Mouse (Mus musculus) urinary bladder, adult 18-20 months (tissue): ENCODE results near the gene She.
A peak's percentile ranks its signal among the peaks of the same experiment; 100 is the strongest.
"Not testable (repeated sequence)": the region's sequence is repeated elsewhere in the genome, so short reads cannot be mapped to it uniquely, and the experiment has no call there.

ENCODE experiments used
- DNase-seq, 2 experiments: peaks; one replicate each; pipeline ENCODE4 v3.0.0; 2022; ENCODE audit warnings: low spot score in 2 of 2, mixed read lengths in 2 of 2

She gene

DNA sequence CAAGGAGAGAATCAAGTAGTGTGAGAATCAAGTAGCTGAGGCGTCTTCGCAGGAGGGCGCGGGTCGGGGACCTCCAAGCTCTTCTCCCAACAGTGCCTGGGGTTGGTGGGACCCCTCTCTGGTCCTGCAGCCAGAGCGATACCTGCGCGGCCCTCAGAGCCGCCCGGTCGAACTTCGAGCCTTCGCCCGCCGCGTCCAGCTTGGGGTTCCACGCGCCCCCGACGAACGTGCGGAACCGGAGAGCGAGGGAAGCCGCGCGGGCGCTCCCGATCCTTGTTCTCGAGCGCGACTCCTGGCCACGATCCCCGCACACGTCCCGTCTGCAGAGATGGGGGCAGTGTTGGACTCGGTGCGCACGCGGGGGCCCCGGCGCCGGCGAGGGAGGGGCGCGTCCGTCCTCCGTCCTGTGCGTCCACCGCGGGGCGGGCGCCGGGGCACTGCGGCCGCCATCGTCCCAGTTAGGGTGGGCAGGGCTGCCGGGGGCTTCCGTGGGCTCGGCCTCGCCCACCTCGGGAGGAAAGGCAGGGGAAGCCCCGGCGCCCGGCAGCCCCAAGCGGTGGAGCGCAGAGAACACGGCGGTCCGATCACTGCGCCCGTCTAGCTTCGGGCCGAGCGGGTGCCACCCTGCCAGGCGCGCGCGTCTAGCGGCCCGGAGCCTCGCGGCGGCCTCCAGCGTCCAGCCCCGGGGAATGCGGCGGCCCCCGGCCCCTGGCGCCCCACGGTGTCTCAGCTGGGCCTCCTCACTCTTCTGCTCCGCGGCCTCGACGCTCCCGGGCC, at the start of gene She:
She (plus strand) TSS at position 556 of the 777 bp plus-strand sequence.
- no peak for DNase-seq

GRCm38 (mm10) chr3:89781640-89782039, 49.5 kb upstream of the She start:
- DNase-seq: no peak

GRCm38 (mm10) chr3:89784991-89785753, 46.0 kb upstream of the She start:
- DNase-seq: peak; percentile 72 to 73

GRCm38 (mm10) chr3:89786275-89786674, 44.9 kb upstream of the She start:
- no peak for DNase-seq

DNA sequence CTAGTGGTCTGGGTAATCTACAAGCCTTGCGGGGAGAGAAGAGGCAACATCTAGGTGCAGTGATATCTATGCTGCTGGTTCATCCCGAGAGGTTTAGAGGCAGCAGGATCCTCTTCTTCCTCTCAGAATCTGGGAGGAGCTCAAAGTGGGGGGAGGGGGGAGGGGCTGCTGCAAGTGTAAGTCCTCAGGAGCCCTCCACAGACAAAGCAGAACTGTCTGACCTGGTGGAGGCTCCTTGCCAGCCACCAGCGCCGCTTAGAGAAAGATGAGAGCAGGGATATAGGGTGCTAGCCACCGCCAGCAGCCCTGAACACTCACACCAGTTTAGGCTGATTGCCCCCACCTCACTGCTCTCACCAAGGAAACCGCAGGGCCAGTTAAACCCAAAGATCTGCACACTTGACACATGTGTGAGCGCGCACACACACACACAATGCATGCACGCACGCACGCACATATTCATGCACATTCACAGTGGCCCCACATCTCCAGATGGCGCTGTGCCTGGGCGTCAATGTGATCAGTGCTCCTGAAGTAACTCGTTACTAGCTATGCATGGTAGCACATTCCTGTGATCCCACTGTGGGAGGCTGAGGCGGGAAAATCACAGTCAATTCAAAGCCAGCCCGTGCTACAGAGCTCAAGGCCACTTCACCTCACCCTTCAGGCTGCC, 42.4 kb upstream of the She start:
- DNase-seq: no peak

DNA sequence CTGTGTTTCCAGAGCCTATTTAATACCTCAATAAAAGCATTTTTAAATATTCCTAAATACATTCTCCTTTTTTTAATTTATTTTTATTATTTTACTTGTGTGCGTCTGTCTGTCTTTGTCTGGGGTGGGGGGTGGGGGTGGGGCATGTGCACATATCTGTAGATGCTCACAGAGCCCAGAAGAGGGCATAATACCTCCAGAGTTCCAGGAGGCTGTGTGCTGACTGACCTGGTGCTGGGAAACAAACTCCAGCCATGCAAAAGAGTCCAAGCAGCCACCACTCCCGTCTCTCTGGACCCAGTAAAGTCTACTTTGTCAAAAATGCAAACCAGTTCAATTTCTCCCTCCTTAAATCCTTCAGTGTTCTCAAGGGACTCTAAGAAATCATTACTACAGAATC, 36.6 kb upstream of the She start:
- no peak for DNase-seq

DNA sequence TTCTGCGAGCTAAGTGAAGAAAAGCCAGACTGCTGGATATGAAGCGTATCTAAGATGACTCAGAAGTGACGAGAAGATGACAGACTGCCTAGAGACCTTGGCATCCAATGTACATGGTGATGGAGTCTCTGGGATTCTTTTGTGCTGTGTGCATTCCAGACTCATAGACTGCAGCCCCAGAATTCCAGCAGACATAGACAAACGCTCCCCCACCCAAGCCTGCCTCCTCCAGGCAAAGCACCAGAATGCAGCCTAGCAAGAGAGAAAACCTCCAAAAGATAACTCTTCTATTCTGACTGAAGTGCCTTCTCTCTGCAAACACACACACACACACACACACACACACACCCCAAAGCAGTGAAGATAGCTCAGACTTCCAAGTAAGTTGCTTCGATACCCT, 35.4 kb upstream of the She start:
- no peak for DNase-seq

GRCm38 (mm10) chr3:89796358-89796757, 34.8 kb upstream of the She start:
- no peak for DNase-seq

DNA sequence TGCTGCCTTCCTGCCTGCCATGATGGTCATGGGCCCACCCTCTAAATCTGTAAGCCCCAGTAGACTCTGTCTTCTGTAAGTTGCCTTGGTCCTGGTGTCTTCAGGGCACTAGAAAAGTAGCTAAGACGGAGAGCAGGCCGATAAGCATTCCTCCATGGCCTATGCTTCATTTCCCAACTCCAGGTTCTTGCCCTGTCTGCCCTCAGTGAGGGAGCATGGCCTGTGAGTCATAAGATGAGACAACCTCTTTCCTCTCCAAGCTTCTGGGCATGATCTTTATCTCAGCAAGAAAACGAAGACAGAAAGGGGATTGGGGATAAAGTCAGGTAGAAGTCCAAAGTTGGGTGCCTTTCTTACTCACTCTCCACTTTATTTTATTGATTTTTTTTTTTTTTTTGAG, 32.7 kb upstream of the She start:
- no peak for DNase-seq

DNA sequence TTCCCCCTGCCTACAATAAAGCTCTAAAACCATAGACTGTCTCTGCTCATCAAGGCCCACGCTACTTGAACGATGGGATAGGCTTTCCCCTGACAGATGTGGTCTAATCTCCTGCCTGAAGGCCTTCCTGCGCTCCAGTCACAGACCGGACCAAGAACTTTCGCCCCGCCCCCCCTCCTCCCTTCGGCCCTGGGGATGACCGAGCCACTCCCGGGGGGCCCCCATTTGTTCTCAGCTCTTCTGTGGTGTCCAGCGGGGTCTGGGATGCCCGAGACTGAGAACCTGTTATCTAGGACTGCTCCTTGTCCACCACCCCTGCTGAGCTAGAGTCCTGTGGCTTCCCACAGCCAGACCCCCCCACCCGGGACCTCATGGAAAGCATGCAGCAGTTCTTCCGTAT, 31.7 kb upstream of the She start:
- DNase-seq: no peak

DNA sequence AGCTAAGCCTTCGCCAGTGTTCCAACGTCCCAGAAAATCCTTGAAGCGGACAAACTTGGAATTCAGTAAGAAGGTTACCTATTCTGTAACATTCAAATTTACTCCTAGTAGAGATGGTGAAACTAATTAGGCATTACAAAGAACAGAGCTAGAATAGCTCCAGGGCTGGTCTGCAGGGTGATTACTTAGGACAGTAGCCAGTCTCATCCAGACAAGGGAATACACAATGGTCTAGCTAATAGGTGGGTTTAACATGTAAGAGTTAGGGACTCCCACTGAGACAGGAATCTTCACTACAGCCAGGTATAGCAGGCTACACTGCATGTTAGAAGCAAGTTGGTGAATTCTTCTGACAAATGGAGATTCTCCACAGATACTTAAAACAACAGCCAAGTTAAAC, 31.1 kb upstream of the She start:
- DNase-seq: not testable (repeated sequence)

- DNase-seq: no peak
Measured at GRCm38 (mm10) chr3:89800774-89801506, 30.2 kb upstream of the She start.

- DNase-seq: no peak
Measured at GRCm38 (mm10) chr3:89801507-89801847, 29.7 kb upstream of the She start.

GRCm38 (mm10) chr3:89802876-89803275, 28.3 kb upstream of the She start:
- no peak for DNase-seq

DNA sequence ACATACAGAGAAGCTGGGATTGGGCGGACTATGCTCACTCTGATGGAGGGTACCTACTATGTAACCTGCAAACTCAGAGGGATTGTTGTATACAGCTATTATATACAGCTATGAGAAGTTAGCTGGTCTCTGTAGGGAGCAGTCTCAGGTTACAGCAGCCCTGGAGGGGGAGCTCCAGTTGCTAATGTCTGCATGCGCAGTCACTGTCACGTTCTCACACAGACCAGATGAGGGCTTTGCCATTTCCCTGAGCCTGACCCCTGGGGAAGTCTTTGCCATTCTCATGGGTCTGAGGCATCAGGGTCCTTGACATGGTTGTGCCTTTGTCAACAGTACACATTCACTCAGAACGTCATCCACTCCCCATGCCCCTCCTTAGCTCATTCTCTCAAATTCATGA, 26.0 kb upstream of the She start:
- no peak for DNase-seq

GRCm38 (mm10) chr3:89806751-89807150, 24.4 kb upstream of the She start:
- DNase-seq: no peak

DNA sequence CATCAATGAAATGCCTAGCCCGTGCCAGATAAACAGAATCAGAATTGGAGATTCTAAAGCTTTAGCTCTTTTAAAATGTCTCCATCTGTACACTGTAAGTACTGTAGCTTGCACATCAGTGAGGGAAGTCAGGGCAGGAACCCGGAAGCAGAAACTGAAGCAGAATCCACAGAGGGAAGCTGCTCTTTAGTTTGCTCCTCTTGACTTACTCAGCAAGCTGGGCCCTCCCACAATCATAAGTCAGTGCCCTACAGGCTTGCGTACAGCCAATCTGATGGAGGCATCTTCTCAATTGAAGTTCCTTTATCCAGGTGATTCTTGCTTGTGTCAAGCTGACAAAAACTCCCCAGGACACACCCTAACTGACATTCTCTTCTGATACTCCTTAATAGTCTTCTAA, 24.0 kb upstream of the She start:
- DNase-seq: no peak

DNA sequence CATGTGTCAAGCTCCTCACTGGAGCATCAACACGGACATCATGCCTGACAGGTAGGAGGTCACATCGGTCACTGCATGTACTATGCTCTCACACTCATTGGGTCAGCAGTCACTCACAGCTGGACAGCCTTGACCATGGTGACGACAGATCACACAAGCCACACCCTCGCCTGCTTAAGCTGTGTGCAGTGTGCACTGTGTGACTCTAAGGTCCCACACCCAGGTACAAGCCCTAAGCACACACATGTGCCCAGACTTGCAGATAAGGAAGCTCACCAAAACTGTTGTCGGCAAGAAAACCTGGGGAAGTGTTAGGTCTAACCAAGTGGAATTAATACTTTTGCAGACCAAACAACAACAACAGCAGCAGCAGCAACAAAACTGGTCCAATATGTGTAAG, 23.3 kb upstream of the She start:
- DNase-seq: peak in 1 of 2 experiments; percentile 27

DNA sequence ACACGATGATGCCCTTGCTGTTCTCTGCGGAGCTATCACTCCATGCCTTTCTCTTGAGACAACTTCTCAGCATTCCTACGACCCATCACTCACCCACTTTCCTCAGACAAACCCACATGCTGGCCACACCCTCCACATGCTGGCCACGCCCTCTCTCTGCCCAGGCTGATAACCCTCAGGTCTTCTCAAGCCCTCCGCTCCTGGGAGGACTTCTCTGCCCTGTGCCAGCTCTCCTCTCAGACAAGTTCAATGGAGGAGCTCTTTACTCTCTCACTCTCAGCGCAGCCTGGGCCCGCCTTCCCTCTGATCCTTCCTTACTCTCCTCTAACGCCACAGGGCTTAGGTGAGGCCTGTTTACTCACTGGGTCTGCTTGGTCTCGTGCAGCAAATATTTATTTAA, 22.5 kb upstream of the She start:
- DNase-seq: no peak

DNA sequence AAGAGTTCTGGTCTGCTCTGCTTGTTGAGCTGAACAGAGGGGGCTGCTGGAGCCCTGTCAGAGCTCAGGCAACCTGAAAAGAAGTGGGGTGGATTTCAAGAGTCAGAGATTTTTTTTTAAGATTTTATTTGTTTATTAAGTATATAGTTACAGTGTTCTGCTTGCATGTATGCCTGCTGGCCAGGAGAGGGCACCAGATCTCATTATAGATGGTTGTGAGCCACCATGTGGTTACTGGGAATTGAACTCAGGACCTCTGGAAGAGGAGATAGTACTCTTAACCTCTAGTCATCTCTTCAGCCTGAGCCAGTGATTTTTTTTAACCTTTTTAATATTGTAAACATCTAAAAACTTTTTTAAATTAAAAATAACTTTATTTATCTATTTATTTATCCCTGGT, 20.3 kb upstream of the She start:
- no peak for DNase-seq

- DNase-seq: no peak
Measured at GRCm38 (mm10) chr3:89812166-89812565, 19.0 kb upstream of the She start.

GRCm38 (mm10) chr3:89814051-89814450, 17.1 kb upstream of the She start:
- no peak for DNase-seq
